ENCODE assay signal across 21 mouse cellular contexts in genomic region chr4:136456516-136457218, GRCm38 (mm10). TPM values are rescaled to one million over a fixed set of nuclear protein-coding genes. Genes with fewer than 3 reads are reported as not detected.
"Had no signal": no experiment of that assay in that cellular context is flagged by ENCODE, and none has a peak within 500 bp of the region (broad histone marks: within the 10 kb centered on the region; RNA-seq: fewer than 3 reads in every experiment).

No protein-coding gene starts in this region.

- H3K27me3 ChIP-seq: limb, embryonic 15.5 days had no signal

- ATAC-seq: liver, postnatal 0 days; lung, postnatal 0 days; midbrain, embryonic 13.5 days; midbrain, embryonic 16.5 days had no signal

- H3K36me3 ChIP-seq: limb, embryonic 12.5 days; limb, embryonic 15.5 days; midbrain, embryonic 10.5 days; midbrain, embryonic 13.5 days; neural tube, embryonic 13.5 days had no signal

- DNase-seq: kidney, postnatal 10 days; kidney, postnatal 36 days; left cerebral cortex, postnatal 4 days; liver, postnatal 0 days; lung, embryonic 14.5 days; thymus, adult 18-20 months; thymus, postnatal 36 days had no signal

- H3K4me3 ChIP-seq: limb, embryonic 12.5 days; limb, embryonic 15.5 days; megakaryocyte, embryonic 14.5 days; midbrain, embryonic 10.5 days; midbrain, embryonic 13.5 days; myocyte; neural tube, embryonic 13.5 days had no signal

- H3K9ac ChIP-seq: limb, embryonic 12.5 days; limb, embryonic 15.5 days; liver, embryonic 14.5 days; liver, postnatal 0 days; lung, embryonic 14.5 days; midbrain, embryonic 13.5 days; neural tube, embryonic 13.5 days had no signal

- H3K4me2 ChIP-seq: limb, embryonic 12.5 days; limb, embryonic 15.5 days; liver, embryonic 11.5 days; lung, embryonic 14.5 days; midbrain, embryonic 13.5 days; neural tube, embryonic 13.5 days had no signal

- H3K9me3 ChIP-seq: limb, embryonic 12.5 days; limb, embryonic 15.5 days; midbrain, embryonic 10.5 days; midbrain, embryonic 13.5 days; neural tube, embryonic 13.5 days had no signal

- H3K27ac ChIP-seq: limb, embryonic 12.5 days; limb, embryonic 15.5 days; liver, embryonic 14.5 days; macrophage; midbrain, embryonic 10.5 days; midbrain, embryonic 13.5 days; neural tube, embryonic 13.5 days had no signal

RNA-seq across cellular contexts. Expression of gene 6030445D17Rik, which starts 5.4 kb away (rescaled TPM):
- polyA plus RNA-seq: liver, embryonic 11.5 days; macrophage; testis, adult 2 months had no signal

RNA-seq across cellular contexts. Expression of gene Htr1d, which starts 33.3 kb away (rescaled TPM):
- polyA plus RNA-seq: liver, embryonic 11.5 days; liver, embryonic 14.5 days; liver, postnatal 0 days; lung, embryonic 14.5 days; macrophage; spleen, adult 2 months had no signal
